Mouse (Mus musculus) megakaryocyte, adult 5-6 weeks (primary cell): ENCODE data around the gene Atl2. TPM values are rescaled to one million over a fixed set of nuclear protein-coding genes. Genes with fewer than 3 reads are reported as not detected.

ENCODE experiments used
- ATAC-seq: 2 replicates; pipeline ENCODE4 v1.8.0; 2016; ENCODE audit warnings: mild to moderate bottlenecking, inconsistent platforms; ENCODE audit not compliant: poor library complexity, severe bottlenecking
- total RNA-seq, 2 experiments: library from RNA; stranded (forward) in 1 of 2; stranded (reverse) in 1 of 2; fragments of 153-499, 151-499 nt in 1 of 2; fragments of 221-1000, 200-1000 nt in 1 of 2; gene quantifications; 2 replicates each; pipeline versions ENCODE4 v1.2.3 to v1.2.4; 2015 to 2017

Gene Atl2
- total RNA-seq, 2 experiments from 2014 or later, result 36.8 to 39.2 TPM

- ATAC-seq, result no peak
Measured at GRCm38 (mm10) chr17:79825241-79826030, 70.5 kb downstream of the Atl2 start.

GRCm38 (mm10) chr17:79824406-79824805 is 71.5 kb downstream of the Atl2 start:
- no peak for ATAC-seq

- ATAC-seq, result no peak
Measured at GRCm38 (mm10) chr17:79818884-79819283, 77.0 kb downstream of the Atl2 start.

GRCm38 (mm10) chr17:79817995-79818394 is 77.9 kb downstream of the Atl2 start:
- no peak for ATAC-seq

- ATAC-seq, result no peak
Measured at GRCm38 (mm10) chr17:79817551-79817950, 78.4 kb downstream of the Atl2 start.

GRCm38 (mm10) chr17:79816896-79817295 is 79.0 kb downstream of the Atl2 start:
- ATAC-seq, result no peak

- no peak for ATAC-seq
Measured at GRCm38 (mm10) chr17:79810421-79810820, 85.5 kb downstream of the Atl2 start.

- ATAC-seq, result no peak
Measured at GRCm38 (mm10) chr17:79809491-79810316, 86.2 kb downstream of the Atl2 start.

- no peak for ATAC-seq
Measured at GRCm38 (mm10) chr17:79807237-79807930, 88.5 kb downstream of the Atl2 start.

- ATAC-seq, result no peak
Measured at GRCm38 (mm10) chr17:79804747-79805146, 91.2 kb downstream of the Atl2 start.

GRCm38 (mm10) chr17:79802056-79802455 is 93.9 kb downstream of the Atl2 start:
- no peak for ATAC-seq

GRCm38 (mm10) chr17:79798831-79799230 is 97.1 kb downstream of the Atl2 start:
- ATAC-seq, result no peak

Other genes starting within 250 kb of the Atl2 start
- 0.49 and 0.98 TPM in 2 replicates for gene Cyp1b1, start 181.1 kb downstream of the Atl2 start, total RNA-seq (2015)
- 0.15 and 0.77 TPM in 2 replicates for gene Cyp1b1, start 181.1 kb downstream of the Atl2 start, total RNA-seq (2017)
- gene Hnrnpll, start 166.2 kb upstream of the Atl2 start, total RNA-seq (2015), result 97.4 and 108 TPM in 2 replicates
- 53.1 and 65.2 TPM in 2 replicates for gene Hnrnpll, start 166.2 kb upstream of the Atl2 start, total RNA-seq (2017)
- gene Galm, start 231.3 kb upstream of the Atl2 start, total RNA-seq (2015), result 6.3 and 8.2 TPM in 2 replicates
- gene Galm, start 231.3 kb upstream of the Atl2 start, total RNA-seq (2017), result 3.0 and 5.1 TPM in 2 replicates